Mouse (Mus musculus): ENCODE results near the gene Gga1. TPM values are rescaled to one million over a fixed set of nuclear protein-coding genes. Genes with fewer than 3 reads are reported as not detected.
A peak's percentile ranks its signal among the peaks of the same experiment; 100 is the strongest.

Gene Gga1
- polyA plus RNA-seq, 1 experiment from 2014 or later = 51.0 TPM

- WGBS = 83% methylated on average over 12 of the region's 12 CpGs
These were observed 42.9 kb downstream of the Gga1 start for GRCm38 (mm10) chr15:78919914-78920313.

GRCm38 (mm10) chr15:78922700-78923099, 45.7 kb downstream of the Gga1 start:
- WGBS = 88% methylated on average over 7 of the region's 7 CpGs
- no peak for ATAC-seq (ENCODE audit: low read depth)

More at GRCm38 (mm10) chr15:78919914-78920313, 42.9 kb downstream of the Gga1 start:
- no peaks in the 10 kb centered on the region for H3K9me3 ChIP-seq
- H3K9ac ChIP-seq = no peak overlapping the region
- no peak overlapping the region for H3K27ac ChIP-seq (replicated peaks)
- H3K4me3 ChIP-seq = no peak overlapping the region
- H3K27me3 ChIP-seq = no peaks in the 10 kb centered on the region
- no peak for ATAC-seq (ENCODE audit: low read depth)
- H3K36me3 ChIP-seq = peaks cover 17% of the 10 kb centered on the region
- H3K4me2 ChIP-seq = no peak overlapping the region
- peaks cover 32% of the 10 kb centered on the region for H3K4me1 ChIP-seq (replicated peaks)

GRCm38 (mm10) chr15:78923585-78923984, 46.6 kb downstream of the Gga1 start:
- H3K4me2 ChIP-seq = no peak overlapping the region
- H3K27me3 ChIP-seq = peaks cover 11% of the 10 kb centered on the region
- H3K4me3 ChIP-seq = no peak overlapping the region
- H3K27ac ChIP-seq (replicated peaks) = no peak overlapping the region
- H3K9me3 ChIP-seq = no peaks in the 10 kb centered on the region
- no peak overlapping the region for H3K9ac ChIP-seq
- 76% methylated on average over 6 of the region's 6 CpGs for WGBS
- H3K36me3 ChIP-seq = peaks cover 12% of the 10 kb centered on the region
- peaks cover 37% of the 10 kb centered on the region for H3K4me1 ChIP-seq (replicated peaks)
- no peak for ATAC-seq (ENCODE audit: low read depth)

More at GRCm38 (mm10) chr15:78922700-78923099, 45.7 kb downstream of the Gga1 start:
- Histone ChIP-seq H3K36me3 (peaks cover 17% of the 10 kb centered on the region), H3K9ac (no peak overlapping the region), H3K9me3 (no peaks in the 10 kb centered on the region), H3K27me3 (peaks cover 10% of the 10 kb centered on the region), H3K4me1 (replicated peaks) (peaks cover 33% of the 10 kb centered on the region), H3K4me2 (no peak overlapping the region), H3K4me3 (no peak overlapping the region), H3K27ac (replicated peaks) (no peak overlapping the region)

- H3K27ac ChIP-seq (replicated peaks) = 0 out of 2 replicates have a peak overlapping the region, but pooled peaks have one; percentile 74
- H3K36me3 ChIP-seq = no peaks in the 10 kb centered on the region
- H3K27me3 ChIP-seq = peaks cover 11% of the 10 kb centered on the region
- H3K9ac ChIP-seq = no peak overlapping the region
- H3K9me3 ChIP-seq = no peaks in the 10 kb centered on the region
- no peak for ATAC-seq (ENCODE audit: low read depth)
- WGBS = 38% methylated on average over 8 of the region's 8 CpGs
- peaks cover 38% of the 10 kb centered on the region for H3K4me1 ChIP-seq (replicated peaks)
- no peak overlapping the region for H3K4me3 ChIP-seq
- no peak overlapping the region for H3K4me2 ChIP-seq
These were observed 48.1 kb downstream of the Gga1 start for GRCm38 (mm10) chr15:78925129-78925528.

- H3K36me3 ChIP-seq = no peaks in the 10 kb centered on the region
- H3K9me3 ChIP-seq = no peaks in the 10 kb centered on the region
- peaks cover 38% of the 10 kb centered on the region for H3K4me1 ChIP-seq (replicated peaks)
- ATAC-seq (ENCODE audit: low read depth) = peak; percentile 64
- H3K27ac ChIP-seq (replicated peaks) = peak within 1 kb of the TSS; percentile 74
- H3K27me3 ChIP-seq = peaks cover 11% of the 10 kb centered on the region
- H3K9ac ChIP-seq = peak within 1 kb of the TSS; percentile 64
- peak within 1 kb of the TSS; percentile 59 for H3K4me2 ChIP-seq
- WGBS = 8% methylated on average over 20 of the region's 20 CpGs
- peak within 1 kb of the TSS; percentile 33 for H3K4me3 ChIP-seq
These were observed 49.3 kb downstream of the Gga1 start, which contains the start of gene Lgals1 for GRCm38 (mm10) chr15:78926021-78926919. Gene Lgals1 (plus strand): TSS chr15:78926725.

GRCm38 (mm10) chr15:78927021-78927787, 50.2 kb downstream of the Gga1 start:
- H3K4me1 ChIP-seq (replicated peaks) = peaks cover 38% of the 10 kb centered on the region
- H3K36me3 ChIP-seq = no peaks in the 10 kb centered on the region
- peak overlapping the region; percentile 64 for H3K9ac ChIP-seq
- no peaks in the 10 kb centered on the region for H3K9me3 ChIP-seq
- WGBS = 25% methylated on average over 15 of the region's 15 CpGs
- H3K4me2 ChIP-seq = peak overlapping the region; percentile 59
- peaks cover 11% of the 10 kb centered on the region for H3K27me3 ChIP-seq
- H3K27ac ChIP-seq (replicated peaks) = peak overlapping the region; percentile 49
- peak overlapping the region; percentile 33 for H3K4me3 ChIP-seq
- ATAC-seq (ENCODE audit: low read depth) = no peak

GRCm38 (mm10) chr15:78927788-78928457, 50.9 kb downstream of the Gga1 start:
- WGBS = under 1% methylated on average over 32 of the region's 35 CpGs
- H3K27ac ChIP-seq (replicated peaks) = peak overlapping the region; percentile 49

GRCm38 (mm10) chr15:78928539-78928938, 51.5 kb downstream of the Gga1 start:
- H3K36me3 ChIP-seq = no peaks in the 10 kb centered on the region
- H3K9me3 ChIP-seq = no peaks in the 10 kb centered on the region
- H3K27me3 ChIP-seq = peaks cover 11% of the 10 kb centered on the region
- H3K9ac ChIP-seq = peak overlapping the region; percentile 64
- no peak overlapping the region for H3K27ac ChIP-seq (replicated peaks)
- H3K4me1 ChIP-seq (replicated peaks) = peaks cover 38% of the 10 kb centered on the region
- H3K4me2 ChIP-seq = peak overlapping the region; percentile 59
- ATAC-seq (ENCODE audit: low read depth) = no peak
- WGBS = 55% methylated on average over 8 of the region's 8 CpGs
- H3K4me3 ChIP-seq = peak overlapping the region; percentile 33; the same call in 1 of the 2 replicates

More at GRCm38 (mm10) chr15:78927788-78928457, 50.9 kb downstream of the Gga1 start:
- Histone ChIP-seq H3K27me3 (peaks cover 11% of the 10 kb centered on the region), H3K4me2 (peak overlapping the region; percentile 59), H3K9ac (peak overlapping the region; percentile 64), H3K36me3 (no peaks in the 10 kb centered on the region), H3K4me3 (peak overlapping the region; percentile 33), H3K9me3 (no peaks in the 10 kb centered on the region), H3K4me1 (replicated peaks) (peaks cover 38% of the 10 kb centered on the region)
- no peak for ATAC-seq (ENCODE audit: low read depth)

- Histone ChIP-seq H3K27ac (replicated peaks) (no peak overlapping the region), H3K9me3 (no peaks in the 10 kb centered on the region), H3K27me3 (peaks cover 11% of the 10 kb centered on the region), H3K4me3 (no peak overlapping the region), H3K36me3 (no peaks in the 10 kb centered on the region), H3K4me1 (replicated peaks) (peaks cover 34% of the 10 kb centered on the region), H3K9ac (no peak overlapping the region), H3K4me2 (no peak overlapping the region)
- WGBS = 89% methylated on average over 6 of the region's 6 CpGs
- no peak for ATAC-seq (ENCODE audit: low read depth)
These were observed 53.3 kb downstream of the Gga1 start for GRCm38 (mm10) chr15:78930192-78930706.

GRCm38 (mm10) chr15:78930801-78931426, 53.9 kb downstream of the Gga1 start:
- no peak for ATAC-seq (ENCODE audit: low read depth)
- Histone ChIP-seq H3K27me3 (peaks cover 11% of the 10 kb centered on the region), H3K4me1 (replicated peaks) (peaks cover 34% of the 10 kb centered on the region), H3K9me3 (no peaks in the 10 kb centered on the region), H3K9ac (no peak overlapping the region), H3K36me3 (no peaks in the 10 kb centered on the region), H3K4me3 (no peak overlapping the region), H3K27ac (replicated peaks) (no peak overlapping the region), H3K4me2 (no peak overlapping the region)
- 90% methylated on average over 7 of the region's 7 CpGs for WGBS

GRCm38 (mm10) chr15:78931577-78931976, 54.6 kb downstream of the Gga1 start:
- ATAC-seq (ENCODE audit: low read depth) = no peak
- Histone ChIP-seq H3K36me3 (no peaks in the 10 kb centered on the region), H3K4me3 (no peak overlapping the region), H3K4me1 (replicated peaks) (peaks cover 32% of the 10 kb centered on the region), H3K9me3 (no peaks in the 10 kb centered on the region), H3K4me2 (no peak overlapping the region), H3K27me3 (peaks cover 11% of the 10 kb centered on the region), H3K9ac (no peak overlapping the region), H3K27ac (replicated peaks) (no peak overlapping the region)
- WGBS = 36% methylated on average over 3 of the region's 3 CpGs

Measured in neural tube, embryonic 13.5 days (tissue).